Mouse (Mus musculus): ENCODE measurements around the gene Asic2. TPM values are rescaled to one million over a fixed set of nuclear protein-coding genes. Genes with fewer than 3 reads are reported as not detected.
"Not testable (repeated sequence)": the region's sequence is repeated elsewhere in the genome, so short reads cannot be mapped to it uniquely, and the experiment has no call there.

The Asic2 gene
- polyA plus RNA-seq, 1 experiment from 2014 or later: 2.8 TPM

GRCm38 (mm10) chr11:81364442-81364841, 603.8 kb downstream of the Asic2 start:
- H3K27me3 ChIP-seq (ENCODE audit: insufficient read depth, low read length): no peaks in the 10 kb centered on the region
- no peak for ATAC-seq (ENCODE audit: low FRiP score, low TSS enrichment)
- peaks cover 6% of the 10 kb centered on the region for H3K4me1 ChIP-seq (ENCODE audit: insufficient read depth, low read length)
- H3K9ac ChIP-seq (replicated peaks; ENCODE audit: low read length): no peak overlapping the region
- 95% methylated on average over 3 of the region's 3 CpGs for WGBS
- no peak overlapping the region for H3K4me3 ChIP-seq (ENCODE audit: low read length)
- peaks cover 4% of the 10 kb centered on the region; the same call in 1 of the 2 replicates for H3K9me3 ChIP-seq (ENCODE audit: low read length)
- H3K36me3 ChIP-seq (ENCODE audit: insufficient read depth, low read length): no peaks in the 10 kb centered on the region
- H3K4me2 ChIP-seq (replicated peaks; ENCODE audit: low read depth, low read length): no peak overlapping the region
- H3K27ac ChIP-seq (ENCODE audit: low read length): no peak overlapping the region

GRCm38 (mm10) chr11:81362461-81362860, 605.8 kb downstream of the Asic2 start:
- H3K4me2 ChIP-seq (replicated peaks; ENCODE audit: low read depth, low read length): no peak overlapping the region
- H3K27me3 ChIP-seq (ENCODE audit: insufficient read depth, low read length): no peaks in the 10 kb centered on the region
- H3K36me3 ChIP-seq (ENCODE audit: insufficient read depth, low read length): no peaks in the 10 kb centered on the region
- H3K4me3 ChIP-seq (ENCODE audit: low read length): no peak overlapping the region
- H3K9ac ChIP-seq (replicated peaks; ENCODE audit: low read length): no peak overlapping the region
- H3K9me3 ChIP-seq (ENCODE audit: low read length): peaks cover 4% of the 10 kb centered on the region; the same call in 1 of the 2 replicates
- no peaks in the 10 kb centered on the region; the same call in 1 of the 2 replicates for H3K4me1 ChIP-seq (ENCODE audit: insufficient read depth, low read length)
- 29% methylated on average over 3 of the region's 3 CpGs for WGBS
- no peak overlapping the region for H3K27ac ChIP-seq (ENCODE audit: low read length)
- no peak for ATAC-seq (ENCODE audit: low FRiP score, low TSS enrichment)

- no peak overlapping the region for H3K9ac ChIP-seq (replicated peaks; ENCODE audit: low read length)
- H3K4me3 ChIP-seq (ENCODE audit: low read length): no peak overlapping the region
- WGBS: 54% methylated on average over 4 of the region's 4 CpGs
- H3K4me2 ChIP-seq (replicated peaks; ENCODE audit: low read depth, low read length): no peak overlapping the region
- no peaks in the 10 kb centered on the region for H3K27me3 ChIP-seq (ENCODE audit: insufficient read depth, low read length)
- ATAC-seq (ENCODE audit: low FRiP score, low TSS enrichment): no peak
- no peak overlapping the region for H3K27ac ChIP-seq (ENCODE audit: low read length)
- H3K4me1 ChIP-seq (ENCODE audit: insufficient read depth, low read length): no peaks in the 10 kb centered on the region; the same call in 1 of the 2 replicates
- peaks cover 4% of the 10 kb centered on the region; the same call in 1 of the 2 replicates for H3K9me3 ChIP-seq (ENCODE audit: low read length)
- no peaks in the 10 kb centered on the region for H3K36me3 ChIP-seq (ENCODE audit: insufficient read depth, low read length)
Measured at GRCm38 (mm10) chr11:81361040-81361439, 607.2 kb downstream of the Asic2 start.

- H3K27me3 ChIP-seq (ENCODE audit: insufficient read depth, low read length); H3K36me3 ChIP-seq (ENCODE audit: insufficient read depth, low read length); H3K27ac ChIP-seq (ENCODE audit: low read length); H3K4me3 ChIP-seq (ENCODE audit: low read length); H3K9me3 ChIP-seq (ENCODE audit: low read length); ATAC-seq (ENCODE audit: low FRiP score, low TSS enrichment); H3K4me1 ChIP-seq (ENCODE audit: insufficient read depth, low read length); H3K9ac ChIP-seq (replicated peaks; ENCODE audit: low read length); H3K4me2 ChIP-seq (replicated peaks; ENCODE audit: low read depth, low read length): not testable (repeated sequence)
- WGBS: 20% methylated on average over 3 of the region's 6 CpGs
Measured at GRCm38 (mm10) chr11:81350498-81350897, 617.8 kb downstream of the Asic2 start.

- Histone ChIP-seq H3K9me3 (ENCODE audit: low read length) (no peaks in the 10 kb centered on the region), H3K36me3 (ENCODE audit: insufficient read depth, low read length) (no peaks in the 10 kb centered on the region), H3K4me3 (ENCODE audit: low read length) (no peak overlapping the region), H3K9ac (replicated peaks; ENCODE audit: low read length) (no peak overlapping the region), H3K4me2 (replicated peaks; ENCODE audit: low read depth, low read length) (no peak overlapping the region), H3K4me1 (ENCODE audit: insufficient read depth, low read length) (no peaks in the 10 kb centered on the region), H3K27me3 (ENCODE audit: insufficient read depth, low read length) (no peaks in the 10 kb centered on the region), H3K27ac (ENCODE audit: low read length) (no peak overlapping the region)
- no peak for ATAC-seq (ENCODE audit: low FRiP score, low TSS enrichment)
- 69% methylated on average over 2 of the region's 2 CpGs for WGBS
Measured at GRCm38 (mm10) chr11:81331977-81332376, 636.3 kb downstream of the Asic2 start.

GRCm38 (mm10) chr11:81330982-81331381, 637.3 kb downstream of the Asic2 start:
- no peak overlapping the region for H3K4me3 ChIP-seq (ENCODE audit: low read length)
- 87% methylated on average over 3 of the region's 3 CpGs for WGBS
- ATAC-seq (ENCODE audit: low FRiP score, low TSS enrichment): no peak
- no peaks in the 10 kb centered on the region for H3K9me3 ChIP-seq (ENCODE audit: low read length)
- no peak overlapping the region for H3K4me2 ChIP-seq (replicated peaks; ENCODE audit: low read depth, low read length)
- no peaks in the 10 kb centered on the region for H3K27me3 ChIP-seq (ENCODE audit: insufficient read depth, low read length)
- H3K27ac ChIP-seq (ENCODE audit: low read length): no peak overlapping the region
- H3K9ac ChIP-seq (replicated peaks; ENCODE audit: low read length): no peak overlapping the region
- H3K36me3 ChIP-seq (ENCODE audit: insufficient read depth, low read length): no peaks in the 10 kb centered on the region
- H3K4me1 ChIP-seq (ENCODE audit: insufficient read depth, low read length): no peaks in the 10 kb centered on the region

- no peak overlapping the region for H3K9ac ChIP-seq (replicated peaks; ENCODE audit: low read length)
- no peak for ATAC-seq (ENCODE audit: low FRiP score, low TSS enrichment)
- no peaks in the 10 kb centered on the region for H3K9me3 ChIP-seq (ENCODE audit: low read length)
- 84% methylated on average over 5 of the region's 5 CpGs for WGBS
- no peak overlapping the region for H3K4me3 ChIP-seq (ENCODE audit: low read length)
- H3K27ac ChIP-seq (ENCODE audit: low read length): no peak overlapping the region
- no peak overlapping the region for H3K4me2 ChIP-seq (replicated peaks; ENCODE audit: low read depth, low read length)
- H3K27me3 ChIP-seq (ENCODE audit: insufficient read depth, low read length): no peaks in the 10 kb centered on the region
- no peaks in the 10 kb centered on the region for H3K36me3 ChIP-seq (ENCODE audit: insufficient read depth, low read length)
- no peaks in the 10 kb centered on the region for H3K4me1 ChIP-seq (ENCODE audit: insufficient read depth, low read length)
Measured at GRCm38 (mm10) chr11:81328088-81328487, 640.2 kb downstream of the Asic2 start.

GRCm38 (mm10) chr11:81323146-81323545, 645.1 kb downstream of the Asic2 start:
- no peaks in the 10 kb centered on the region for H3K27me3 ChIP-seq (ENCODE audit: insufficient read depth, low read length)
- no peaks in the 10 kb centered on the region for H3K4me1 ChIP-seq (ENCODE audit: insufficient read depth, low read length)
- no peaks in the 10 kb centered on the region for H3K9me3 ChIP-seq (ENCODE audit: low read length)
- H3K27ac ChIP-seq (ENCODE audit: low read length): no peak overlapping the region
- no peak overlapping the region for H3K9ac ChIP-seq (replicated peaks; ENCODE audit: low read length)
- no peak overlapping the region for H3K4me2 ChIP-seq (replicated peaks; ENCODE audit: low read depth, low read length)
- ATAC-seq (ENCODE audit: low FRiP score, low TSS enrichment): no peak
- H3K4me3 ChIP-seq (ENCODE audit: low read length): no peak overlapping the region
- 75% methylated on average over 4 of the region's 4 CpGs for WGBS
- H3K36me3 ChIP-seq (ENCODE audit: insufficient read depth, low read length): no peaks in the 10 kb centered on the region

- no peak overlapping the region for H3K4me3 ChIP-seq (ENCODE audit: low read length)
- no peak overlapping the region for H3K27ac ChIP-seq (ENCODE audit: low read length)
- no peaks in the 10 kb centered on the region for H3K9me3 ChIP-seq (ENCODE audit: low read length)
- H3K4me2 ChIP-seq (replicated peaks; ENCODE audit: low read depth, low read length): no peak overlapping the region
- ATAC-seq (ENCODE audit: low FRiP score, low TSS enrichment): no peak
- no peaks in the 10 kb centered on the region for H3K27me3 ChIP-seq (ENCODE audit: insufficient read depth, low read length)
- WGBS: 87% methylated on average over 8 of the region's 8 CpGs
- H3K36me3 ChIP-seq (ENCODE audit: insufficient read depth, low read length): no peaks in the 10 kb centered on the region
- no peaks in the 10 kb centered on the region for H3K4me1 ChIP-seq (ENCODE audit: insufficient read depth, low read length)
- H3K9ac ChIP-seq (replicated peaks; ENCODE audit: low read length): no peak overlapping the region
Measured at GRCm38 (mm10) chr11:81322466-81322865, 645.8 kb downstream of the Asic2 start.

- Histone ChIP-seq H3K36me3 (ENCODE audit: insufficient read depth, low read length) (no peaks in the 10 kb centered on the region), H3K27me3 (ENCODE audit: insufficient read depth, low read length) (no peaks in the 10 kb centered on the region), H3K9me3 (ENCODE audit: low read length) (no peaks in the 10 kb centered on the region), H3K4me2 (replicated peaks; ENCODE audit: low read depth, low read length) (no peak overlapping the region), H3K9ac (replicated peaks; ENCODE audit: low read length) (no peak overlapping the region), H3K4me1 (ENCODE audit: insufficient read depth, low read length) (no peaks in the 10 kb centered on the region), H3K27ac (ENCODE audit: low read length) (no peak overlapping the region), H3K4me3 (ENCODE audit: low read length) (no peak overlapping the region)
- WGBS: 17% methylated on average over 3 of the region's 3 CpGs
- no peak for ATAC-seq (ENCODE audit: low FRiP score, low TSS enrichment)
Measured at GRCm38 (mm10) chr11:81290041-81290440, 678.2 kb downstream of the Asic2 start.

Data from kidney, embryonic 16.5 days (tissue).